Mouse (Mus musculus) G1E-ER4 (cell line): ENCODE data around the gene Aurkb. TPM values are rescaled to one million over a fixed set of nuclear protein-coding genes. Genes with fewer than 3 reads are reported as not detected.

ENCODE experiments used
- GATA1 ChIP-seq: IDR thresholded peaks from one replicate; pipeline ENCODE4 v1.8.0; 2012; ENCODE audit warnings: low read length, inconsistent platforms
- polyA plus RNA-seq: library from polyadenylated mRNA; stranded (reverse); fragments of >175 nt; gene quantifications from 2 replicates; pipeline ENCODE4 v1.2.3, GENCODE M21; 2012

Gene Aurkb
- polyA plus RNA-seq, 1 experiment = 345 TPM

DNA sequence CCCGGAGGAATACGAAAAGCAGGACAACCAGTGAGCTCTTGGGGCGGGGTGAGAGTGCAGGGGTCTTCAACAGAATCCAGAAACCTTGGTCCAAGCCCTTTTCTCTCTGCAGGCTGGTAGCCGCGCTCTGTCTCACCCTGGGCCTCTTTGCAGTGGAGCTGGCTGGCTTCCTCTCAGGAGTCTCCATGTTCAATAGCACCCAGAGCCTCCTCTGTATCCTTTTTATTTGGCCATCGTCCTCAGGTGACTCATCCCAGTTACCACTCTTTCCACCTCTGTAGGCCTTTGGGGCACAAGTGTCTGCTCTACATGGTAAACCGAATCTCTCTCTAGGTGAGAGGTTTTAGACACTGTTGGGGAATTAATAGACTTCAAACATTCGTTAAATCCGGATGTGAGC, 25.8 kb downstream of the Aurkb start:
- TF ChIP-seq GATA1 = no peak

DNA sequence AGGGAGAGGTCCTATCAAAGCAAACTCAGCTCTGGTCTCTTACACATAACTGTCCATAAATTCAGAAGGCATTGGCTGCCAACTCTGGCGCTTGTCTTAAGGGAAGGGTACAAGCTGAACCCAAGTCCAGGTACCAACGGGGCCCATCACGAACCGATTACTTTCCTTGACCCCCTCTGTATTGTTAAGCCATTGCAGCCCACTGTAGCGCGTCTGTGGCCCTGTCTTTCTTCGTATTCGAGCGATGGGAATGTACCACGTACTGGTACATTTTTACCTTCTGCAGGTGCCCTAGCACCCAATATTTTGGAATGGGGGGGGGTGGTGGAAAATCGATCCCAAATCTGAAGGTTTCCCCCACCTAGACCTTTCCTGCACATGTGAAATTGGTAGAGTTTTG, 26.8 kb downstream of the Aurkb start:
- TF ChIP-seq GATA1 = no peak

DNA sequence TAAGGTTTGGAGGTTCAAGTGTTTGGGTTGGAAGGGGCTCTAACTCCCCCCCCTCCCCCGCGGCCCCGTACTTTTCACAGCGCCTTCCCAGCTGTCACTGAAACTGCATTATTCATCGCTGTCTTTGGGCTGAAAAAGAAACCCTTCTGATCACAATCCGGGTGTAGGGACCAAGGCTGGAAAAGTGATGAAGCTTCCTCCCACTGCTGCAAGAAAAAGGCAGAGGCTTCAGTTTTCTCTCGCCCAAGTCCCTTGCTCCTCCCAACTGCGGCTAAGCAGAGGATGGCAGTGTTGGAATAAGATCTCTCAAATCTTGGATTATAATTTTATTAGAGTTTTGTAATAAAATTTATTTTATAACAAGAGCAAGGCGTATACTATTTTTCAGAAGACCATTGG, 27.2 kb downstream of the Aurkb start:
- no peak for TF ChIP-seq GATA1

DNA sequence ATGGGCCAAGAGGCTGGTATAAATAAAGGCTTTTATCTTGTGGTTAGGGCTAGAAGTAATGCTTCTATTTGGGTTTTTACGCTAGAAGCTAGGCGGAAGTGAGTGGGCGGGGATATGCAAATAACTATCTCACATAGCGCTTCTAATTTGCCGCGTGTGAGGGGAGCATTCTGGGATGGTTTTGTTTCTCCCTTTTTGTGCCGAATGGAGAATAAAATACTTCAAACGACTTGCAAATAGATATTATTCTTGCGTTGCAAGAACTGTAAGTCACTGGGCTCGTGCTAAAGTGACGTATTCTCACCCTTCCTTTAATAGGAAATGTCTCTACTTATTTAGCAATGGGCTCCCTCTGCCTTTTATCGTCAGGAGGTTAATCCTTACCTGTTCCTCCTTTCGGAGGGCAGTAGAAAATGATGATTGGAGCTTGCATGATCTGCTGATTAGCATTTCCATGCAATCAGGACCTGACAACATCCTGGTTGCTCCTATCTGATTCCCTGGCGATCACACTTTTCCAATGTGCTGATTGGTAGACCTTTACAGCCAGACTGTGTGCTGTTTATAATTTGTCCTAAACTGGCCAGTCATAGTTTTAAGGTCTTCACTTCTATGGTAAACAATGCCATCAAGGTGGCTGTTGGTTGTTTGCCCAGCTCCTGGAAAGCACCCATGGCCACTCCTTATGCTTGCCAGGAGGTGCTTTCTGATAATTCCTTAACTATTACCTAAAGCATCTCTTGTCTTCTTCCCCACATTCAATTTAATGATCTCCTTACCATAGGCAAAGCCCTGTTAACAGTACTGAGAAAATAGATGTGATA, 27.8 kb downstream of the Aurkb start:
- TF ChIP-seq GATA1 = peak; percentile 99

DNA sequence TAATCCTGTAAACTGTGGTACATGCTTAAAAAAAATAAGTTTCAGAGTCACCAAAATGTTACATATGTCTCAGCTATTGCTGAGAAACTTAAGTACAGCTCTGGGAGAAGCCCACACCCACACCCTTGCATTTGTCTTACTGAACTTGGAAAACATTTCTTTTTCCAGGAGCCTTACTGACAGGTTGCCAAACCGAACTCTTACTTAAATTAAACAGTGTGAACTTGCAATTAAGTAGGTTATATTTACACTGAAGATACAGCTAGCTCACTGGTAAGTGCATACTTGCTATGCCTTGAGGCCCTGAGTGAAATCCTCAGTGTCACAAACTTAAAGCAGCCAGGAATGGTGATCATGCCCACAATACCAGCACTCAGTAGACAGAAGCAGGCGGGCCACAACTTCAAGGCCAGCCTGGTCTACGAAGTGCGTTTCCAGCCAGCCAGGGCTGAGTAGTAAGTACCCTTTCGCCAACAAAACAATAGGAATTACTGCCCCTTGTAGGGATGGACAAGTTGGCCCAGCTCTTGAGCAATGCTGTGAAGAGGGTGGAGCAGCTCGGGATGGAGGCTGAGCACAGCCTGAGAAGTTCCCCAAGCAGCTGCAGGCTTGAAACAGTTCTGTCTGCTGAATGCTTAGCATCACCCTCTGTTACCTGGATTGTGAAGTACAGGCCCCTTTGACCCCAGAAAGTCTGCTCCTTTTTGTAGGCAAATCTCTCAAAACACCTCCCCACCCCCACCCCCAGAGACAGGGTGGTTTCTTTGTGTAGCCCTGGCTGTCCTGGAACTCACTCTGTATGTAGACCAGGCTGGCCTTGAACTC, 28.7 kb downstream of the Aurkb start:
- TF ChIP-seq GATA1 = no peak

DNA sequence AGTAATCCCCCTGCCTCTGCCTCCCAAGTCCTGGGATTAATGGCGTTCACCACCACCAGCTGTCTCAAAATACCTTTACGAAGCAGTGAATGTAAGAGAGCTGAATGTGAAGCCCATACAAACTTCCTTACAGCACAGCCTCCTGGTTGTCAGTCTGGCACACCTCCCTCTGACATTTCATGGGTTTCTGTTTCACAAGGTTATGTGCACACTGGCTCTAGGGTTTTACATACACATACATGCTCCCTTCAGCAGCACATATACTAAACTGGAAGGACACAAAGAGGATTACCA, 29.3 kb downstream of the Aurkb start:
- TF ChIP-seq GATA1 = no peak

DNA sequence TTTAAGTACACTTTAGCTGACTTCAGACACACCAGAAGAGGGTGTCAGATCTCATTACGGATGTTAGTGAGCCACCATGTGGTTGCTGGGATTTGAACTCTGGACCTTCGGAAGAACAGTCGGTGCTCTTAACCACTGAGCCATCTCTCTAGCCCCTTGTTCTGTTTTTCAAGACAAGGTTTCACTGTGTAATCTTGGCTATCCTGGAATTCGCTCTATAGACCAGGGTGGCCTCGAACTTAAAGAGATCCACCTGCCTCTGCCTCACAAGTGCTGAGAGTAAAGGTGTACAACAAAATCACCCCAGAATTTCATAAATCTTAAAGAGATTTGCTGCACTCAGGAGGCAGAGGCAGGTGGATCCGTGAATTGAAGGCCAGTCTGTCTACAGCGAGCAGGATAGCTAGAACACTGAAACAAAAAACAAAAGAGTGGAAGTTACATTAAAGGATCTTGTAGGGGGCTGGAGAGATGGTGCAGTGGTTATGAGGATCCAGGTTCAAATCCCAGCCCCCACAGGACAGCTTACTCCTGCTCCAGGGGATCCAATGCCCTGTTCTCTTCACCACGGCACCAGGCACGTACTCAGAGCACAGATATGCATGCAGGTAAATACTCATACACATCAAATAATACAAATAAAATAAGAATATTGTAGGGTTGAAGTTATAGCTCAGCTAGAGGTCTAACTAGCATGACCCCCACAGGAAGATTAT, 30.5 kb downstream of the Aurkb start:
- TF ChIP-seq GATA1 = no peak

DNA sequence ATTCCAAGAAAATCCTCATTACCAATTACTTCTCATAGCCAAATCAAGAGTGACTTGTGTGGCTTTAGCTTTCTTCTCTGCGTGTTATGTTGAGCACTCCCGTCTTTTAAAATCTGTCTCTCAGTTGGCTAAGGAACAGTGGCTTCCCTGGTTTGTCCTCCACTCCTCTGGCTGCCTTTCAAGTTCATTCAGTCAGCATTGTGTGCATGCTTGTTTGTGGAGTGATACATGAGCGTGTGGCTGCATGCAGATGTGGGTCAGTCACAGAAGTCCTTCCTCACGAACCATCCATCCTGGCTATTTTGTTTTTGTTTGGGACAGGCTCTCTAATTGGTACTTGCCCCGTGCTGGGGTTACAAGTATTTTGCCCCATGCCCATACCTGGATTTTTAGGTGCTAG, 31.1 kb downstream of the Aurkb start:
- no peak for TF ChIP-seq GATA1

DNA sequence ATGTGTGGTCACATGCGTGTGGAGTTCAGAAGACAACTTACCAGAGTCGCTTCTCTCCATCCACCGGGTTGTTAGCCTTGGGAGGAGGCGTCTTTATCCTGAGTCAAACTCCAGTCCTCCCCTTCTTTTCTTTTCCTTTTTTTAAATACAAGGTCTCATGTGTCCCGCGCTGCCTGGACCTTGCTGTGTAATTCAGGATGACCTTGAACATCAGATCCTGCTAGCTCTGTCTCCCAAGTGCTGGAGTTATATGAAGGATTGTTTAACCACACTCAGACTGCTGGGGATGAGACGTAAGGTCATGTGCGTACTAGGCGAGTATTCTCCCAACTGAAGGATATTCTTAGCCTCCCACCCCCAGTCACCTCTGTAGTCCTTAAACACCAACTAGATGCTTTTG, 31.9 kb downstream of the Aurkb start:
- no peak for TF ChIP-seq GATA1

DNA sequence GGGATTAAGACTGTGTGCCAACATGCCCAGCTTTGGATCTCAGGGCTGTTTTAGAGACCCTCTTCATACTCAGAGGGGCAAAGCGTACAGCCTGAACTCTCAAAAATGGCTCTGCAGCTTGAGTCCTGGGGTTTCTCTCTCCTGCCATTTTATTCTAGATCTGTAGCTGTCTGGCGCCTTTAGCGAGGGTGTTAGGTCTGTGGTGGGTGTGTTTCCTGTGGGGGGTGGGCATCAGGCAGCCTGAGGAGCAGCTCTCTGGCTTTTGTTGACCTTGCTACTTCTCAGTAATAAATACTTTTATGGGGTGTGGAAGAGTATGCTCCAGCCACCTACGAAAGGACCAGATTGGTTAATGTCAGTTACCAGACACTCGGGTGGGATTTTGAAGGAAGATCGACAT, 32.6 kb downstream of the Aurkb start:
- no peak for TF ChIP-seq GATA1

DNA sequence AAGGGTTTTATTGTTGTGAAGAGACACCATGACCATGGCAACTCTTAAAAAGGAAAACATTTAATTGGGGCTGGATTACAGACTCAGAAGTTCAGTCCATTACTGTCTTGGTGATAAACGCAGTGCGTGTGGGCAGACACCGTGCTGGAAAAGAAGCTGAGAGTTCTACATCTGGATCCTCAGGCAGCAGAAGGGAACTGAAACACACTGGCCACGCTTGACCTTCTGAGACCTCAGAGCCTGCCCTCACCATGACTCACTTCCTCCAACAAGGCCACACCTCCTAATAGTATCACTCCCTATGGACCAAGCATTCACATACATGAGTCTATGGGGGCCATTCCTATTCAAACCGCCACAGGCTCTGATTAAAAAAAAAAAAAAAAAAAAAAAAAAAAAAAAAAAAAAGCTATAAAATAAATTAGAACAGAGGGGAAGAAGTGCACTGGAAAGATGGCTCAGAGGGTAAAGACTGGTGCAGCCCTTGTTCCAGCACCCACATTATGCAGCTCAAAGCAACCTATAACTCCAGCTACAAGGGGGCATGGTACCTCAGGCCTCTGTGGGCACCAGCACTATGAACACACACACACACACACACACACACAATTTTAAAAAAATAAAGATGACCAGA, 33.5 kb downstream of the Aurkb start:
- no peak for TF ChIP-seq GATA1

DNA sequence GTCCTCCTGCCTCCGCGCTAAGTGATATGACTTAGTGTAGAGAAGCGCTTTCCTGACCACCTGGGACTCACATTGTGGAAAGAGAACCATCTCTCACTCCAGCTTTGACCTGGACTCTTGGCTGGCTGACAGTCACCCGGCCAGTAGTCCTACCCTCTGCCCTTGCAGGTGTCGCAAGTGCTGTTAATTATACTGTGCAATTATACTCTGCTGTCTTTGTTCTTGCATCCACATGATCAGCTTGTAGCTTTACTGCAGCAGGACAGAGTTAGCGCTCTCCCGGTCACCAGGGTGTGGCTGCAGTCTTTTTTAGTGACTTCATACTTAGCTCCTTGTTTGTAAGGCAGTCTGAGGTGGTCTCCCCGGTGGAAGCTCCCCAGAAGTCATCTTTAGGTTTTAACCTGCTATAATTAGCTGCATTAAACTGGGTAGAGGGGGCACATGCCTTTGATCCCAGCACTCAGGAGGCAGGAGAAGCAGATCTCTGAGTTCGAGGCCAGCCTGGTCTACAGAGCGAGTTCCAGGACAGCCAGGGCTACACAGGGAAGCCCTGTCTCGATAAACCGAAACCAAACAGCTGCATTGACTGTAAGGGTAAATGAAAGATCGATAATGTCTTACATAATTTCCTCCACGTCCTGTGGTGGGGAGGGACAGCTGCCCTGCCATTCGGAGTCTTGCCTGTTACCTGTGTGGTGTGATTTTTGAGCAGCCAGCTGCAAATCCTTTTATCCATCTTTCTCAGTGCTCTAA, 34.8 kb downstream of the Aurkb start:
- no peak for TF ChIP-seq GATA1

DNA sequence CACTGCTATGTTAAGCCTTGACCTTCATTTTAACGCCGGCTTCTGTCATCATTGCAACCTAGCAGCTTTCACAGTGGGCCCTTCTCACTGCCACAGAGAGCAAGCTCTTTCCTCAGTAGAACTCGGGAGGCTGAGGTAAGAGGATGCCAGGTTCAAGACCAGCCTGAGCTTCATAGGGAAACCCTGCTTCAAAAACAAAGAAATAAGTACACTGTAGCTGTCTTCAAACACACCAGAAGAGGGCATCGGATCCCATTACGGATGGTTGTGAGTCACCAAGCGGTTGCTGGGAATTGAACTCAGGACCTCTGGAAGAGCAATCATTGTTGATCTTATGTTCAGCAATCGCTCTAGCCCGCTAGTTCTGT, 35.4 kb downstream of the Aurkb start:
- TF ChIP-seq GATA1 = no peak

DNA sequence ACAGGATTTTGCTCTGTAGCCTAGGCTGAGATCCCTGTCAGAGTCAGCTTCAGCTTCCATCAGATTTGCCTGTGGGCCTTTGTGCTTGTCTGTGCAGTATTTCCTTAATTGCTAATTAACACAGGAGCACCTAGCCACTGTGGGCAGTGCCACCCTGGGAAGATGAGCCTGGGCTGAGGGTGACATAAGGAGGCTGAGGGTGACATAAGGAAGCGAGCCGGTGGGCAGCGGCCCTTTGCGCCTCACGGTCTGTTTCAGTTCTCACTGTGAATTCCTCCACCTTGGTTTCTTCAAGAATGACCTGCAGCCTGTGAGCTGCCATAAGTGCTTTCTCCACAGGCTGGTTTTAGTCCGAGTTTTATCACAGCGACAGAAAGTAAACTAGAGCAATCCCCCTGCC, 36.2 kb downstream of the Aurkb start:
- no peak for TF ChIP-seq GATA1

DNA sequence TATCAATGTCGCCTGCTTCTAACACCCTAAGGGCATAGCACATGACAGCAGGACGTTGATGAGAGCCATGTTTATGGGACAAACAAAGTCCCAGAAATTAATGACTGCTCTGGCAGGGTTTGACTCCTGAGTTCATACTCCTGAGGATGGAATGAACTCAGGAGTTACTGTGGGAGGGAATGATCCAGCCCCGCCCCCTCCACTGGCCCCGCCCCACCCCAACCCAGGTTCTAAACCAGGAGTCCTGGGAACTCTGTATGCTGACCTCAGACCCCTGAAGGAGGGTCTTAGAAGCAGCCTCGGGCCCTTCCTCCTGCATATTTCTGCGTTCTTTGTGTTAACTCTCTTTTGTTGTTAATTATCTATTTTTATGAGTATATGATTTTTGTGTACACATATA, 40.2 kb downstream of the Aurkb start:
- no peak for TF ChIP-seq GATA1
